Mouse (Mus musculus) gastrocnemius, postnatal 4 days (tissue): ENCODE measurements around the gene Nfkb2. TPM values are rescaled to one million over a fixed set of nuclear protein-coding genes. Genes with fewer than 3 reads are reported as not detected.
A peak's percentile ranks its signal among the peaks of the same experiment; 100 is the strongest.

ENCODE experiments used
- DNase-seq, 2 experiments: peaks; one replicate each; pipeline ENCODE4 v3.0.0; 2021 to 2022; ENCODE audit warnings: low spot score in 2 of 2, mixed read lengths in 2 of 2
- total RNA-seq, 2 experiments: library from RNA; stranded (reverse); gene quantifications; 2 replicates each; pipeline ENCODE4 v1.2.3; 2021

Gene Nfkb2
- total RNA-seq, 2 experiments from 2014 or later = 19.0 to 20.2 TPM

- DNase-seq = no peak
Measured at GRCm38 (mm10) chr19:46322144-46322995, 18.2 kb downstream of the Nfkb2 start.

DNA sequence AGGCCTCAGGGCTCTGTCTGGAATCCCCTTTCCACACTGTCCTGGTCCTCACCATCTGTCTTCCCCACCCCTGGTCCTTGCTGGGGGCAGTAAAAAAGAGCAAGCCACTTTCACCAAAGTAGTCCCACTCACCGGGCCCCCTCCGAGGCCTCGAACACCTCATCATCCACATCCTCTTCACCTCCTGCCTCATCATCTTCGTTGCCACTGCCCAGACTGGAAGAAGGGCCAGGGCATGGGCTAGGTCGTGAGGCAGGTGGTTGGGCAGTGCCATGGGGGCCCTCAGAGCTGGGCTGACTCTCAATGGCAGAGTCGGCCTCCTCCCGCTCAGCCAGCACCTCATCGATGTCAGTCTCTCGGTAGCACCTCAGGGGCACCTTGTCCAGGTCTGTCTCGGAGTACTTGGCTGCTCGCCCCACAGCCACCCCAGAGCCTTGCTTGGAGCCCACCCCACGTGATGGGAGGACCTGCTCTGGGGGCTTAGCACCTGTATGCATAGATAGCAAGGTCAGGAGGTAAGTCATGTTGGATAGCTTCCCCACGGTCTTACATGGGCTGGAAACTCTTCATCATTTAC is 19.0 kb downstream of the Nfkb2 start:
- DNase-seq = no peak

- DNase-seq = no peak
Measured at GRCm38 (mm10) chr19:46323716-46324115, 19.6 kb downstream of the Nfkb2 start.

DNA sequence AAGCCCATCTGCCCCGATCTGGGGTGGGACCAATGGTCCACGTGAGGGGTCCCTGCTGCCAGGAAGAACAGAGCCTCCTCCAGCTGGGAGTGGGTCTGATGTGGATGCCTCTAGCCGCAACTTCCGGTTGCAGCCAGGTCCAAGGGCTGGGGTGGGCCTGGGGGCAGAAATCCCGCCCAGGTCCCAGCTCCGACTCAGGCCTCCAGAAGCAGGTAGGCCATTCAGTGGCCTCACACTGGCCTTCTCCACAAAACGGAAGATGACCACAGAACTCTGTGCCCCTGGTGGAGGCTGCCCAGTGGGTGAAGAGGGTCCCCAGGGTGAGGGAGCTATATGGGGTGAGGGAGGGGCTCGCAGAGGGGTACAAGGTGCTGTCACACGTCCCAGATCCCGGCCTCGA is 20.2 kb downstream of the Nfkb2 start:
- DNase-seq = no peak

GRCm38 (mm10) chr19:46324918-46325317 is 20.8 kb downstream of the Nfkb2 start:
- no peak for DNase-seq

GRCm38 (mm10) chr19:46326019-46326755 is 22.1 kb downstream of the Nfkb2 start:
- no peak for DNase-seq

DNA sequence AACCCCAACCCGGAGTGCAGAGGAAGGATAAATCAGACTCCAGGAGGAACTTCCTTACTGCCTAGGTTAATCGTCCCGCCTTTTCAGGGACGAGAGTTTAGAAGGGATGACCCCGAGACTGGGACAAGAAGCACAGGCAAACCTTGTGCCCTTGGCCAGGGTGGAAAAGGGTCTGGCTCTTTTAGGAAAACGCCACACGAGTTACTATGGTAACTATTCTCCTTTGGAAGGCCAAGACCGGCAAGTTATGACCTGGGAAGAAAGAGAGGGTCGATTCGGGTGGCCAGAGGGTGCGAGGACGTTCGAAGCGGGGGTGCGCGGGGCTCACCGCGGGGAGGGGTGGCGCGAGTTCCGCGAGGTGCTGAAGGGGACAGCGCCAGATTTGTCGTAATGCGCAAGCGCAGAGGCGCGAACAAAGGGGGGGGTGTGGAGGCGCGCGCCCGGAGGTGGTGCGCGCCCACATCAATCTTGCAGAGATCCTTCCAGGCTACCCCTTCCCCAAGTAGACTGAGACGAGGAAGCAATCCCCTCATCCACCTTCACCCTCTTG is 22.7 kb downstream of the Nfkb2 start, which contains the start of gene Psd:
TSS of gene Psd (minus strand) at position 401 of the 550 bp plus-strand sequence.
- DNase-seq = no peak

DNA sequence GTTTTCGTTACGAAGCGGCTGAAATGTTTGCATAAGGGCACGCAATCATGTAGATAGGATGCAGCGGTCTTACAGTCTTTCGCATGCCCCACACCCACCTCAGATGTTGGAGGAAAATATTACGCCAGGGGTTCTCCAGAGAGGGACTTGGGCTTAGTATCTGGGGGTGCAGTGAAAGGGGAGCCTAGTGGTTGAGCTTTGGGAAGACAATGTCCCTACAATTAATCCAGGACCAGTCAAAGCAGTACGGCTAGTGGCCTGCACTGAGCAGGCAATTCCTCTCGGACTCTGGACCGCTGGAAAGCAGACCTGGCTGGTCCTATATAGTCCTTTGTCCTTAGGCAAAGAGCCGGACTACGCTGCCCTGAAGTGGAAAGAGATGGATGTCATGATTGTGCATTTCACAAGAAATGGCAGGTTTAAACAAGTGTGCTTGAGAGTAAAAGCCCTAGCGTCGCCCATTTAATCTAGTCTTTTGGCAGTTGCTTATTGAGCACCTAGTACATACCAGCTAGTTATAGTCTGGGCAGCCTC is 23.5 kb downstream of the Nfkb2 start:
- no peak for DNase-seq

DNA sequence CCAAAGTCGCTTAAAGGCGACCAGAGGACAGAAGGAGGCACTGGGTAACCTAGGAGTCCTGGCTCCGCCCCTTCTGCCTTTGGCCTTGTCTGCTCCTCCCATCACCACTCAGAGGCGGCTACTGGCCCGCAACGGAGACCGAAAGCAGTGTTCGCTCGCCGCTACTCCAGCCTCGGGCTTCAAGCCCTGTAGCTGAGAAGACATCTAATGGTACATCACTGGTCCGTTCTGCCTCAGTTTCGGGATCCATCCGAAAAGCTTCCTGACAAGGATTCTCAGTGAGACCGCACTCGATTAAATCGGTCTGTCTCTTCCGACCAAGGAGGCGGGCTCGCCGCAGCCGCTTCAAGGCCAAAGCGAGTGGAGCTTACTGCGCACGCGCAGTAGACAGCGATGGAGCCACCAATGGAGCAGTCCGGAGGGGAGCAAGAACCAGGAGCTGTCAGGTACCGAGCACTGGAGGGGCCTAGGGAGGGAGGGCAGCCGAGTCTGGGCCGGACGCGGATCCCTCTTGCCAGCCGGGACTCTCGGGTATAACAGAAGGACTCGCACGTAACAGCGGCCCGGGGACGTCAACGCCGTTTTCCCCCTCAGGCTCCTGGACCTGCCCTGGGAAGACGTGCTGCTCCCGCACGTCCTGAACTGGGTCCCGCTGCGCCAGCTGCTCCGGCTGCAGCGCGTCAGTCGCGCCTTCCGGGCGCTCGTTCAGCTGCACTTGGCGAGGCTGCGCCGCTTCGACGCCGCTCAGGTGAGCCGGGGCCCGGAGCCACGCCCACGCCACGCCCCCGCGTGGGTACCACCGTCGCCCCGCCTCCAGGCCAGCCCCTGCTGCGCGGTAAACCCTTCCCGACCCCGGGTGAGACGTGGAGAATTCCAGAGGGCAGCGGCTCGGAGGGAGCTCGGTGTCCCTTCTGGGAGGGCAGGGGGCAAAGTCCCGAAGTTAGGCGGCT is 24.2 kb downstream of the Nfkb2 start, which contains the start of gene Fbxl15:
TSS of gene Fbxl15 (plus strand) at position 104 of the 950 bp plus-strand sequence.
- peak; percentile 86 to 93 for DNase-seq

GRCm38 (mm10) chr19:46329031-46329641 is 25.0 kb downstream of the Nfkb2 start:
- peak in 1 of 2 experiments; percentile 13 for DNase-seq

DNA sequence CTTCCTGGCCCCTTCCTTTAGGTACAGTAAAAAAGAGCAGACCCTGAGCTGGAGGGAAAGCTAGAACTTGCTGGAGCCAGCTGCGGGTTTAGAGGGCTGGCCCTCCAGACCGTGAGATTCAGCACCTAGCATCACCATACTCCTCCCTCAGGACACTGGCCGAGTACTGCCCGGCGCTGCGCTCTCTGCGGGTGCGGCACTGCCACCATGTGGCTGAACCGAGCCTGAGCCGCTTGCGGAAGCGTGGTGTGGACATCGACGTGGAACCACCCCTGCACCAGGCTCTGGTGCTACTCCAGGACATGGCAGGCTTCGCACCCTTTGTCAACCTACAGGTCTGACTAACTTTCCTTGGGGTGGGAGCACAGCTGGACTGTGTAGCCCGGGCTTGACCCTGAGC is 25.8 kb downstream of the Nfkb2 start:
- peak; percentile 74 to 82 for DNase-seq

- peak in 1 of 2 experiments; percentile 8 for DNase-seq
Measured at GRCm38 (mm10) chr19:46330696-46331095, 26.6 kb downstream of the Nfkb2 start.

GRCm38 (mm10) chr19:46331326-46331725 is 27.2 kb downstream of the Nfkb2 start:
- DNase-seq = peak in 1 of 2 experiments; percentile 7

GRCm38 (mm10) chr19:46331936-46332335 is 27.8 kb downstream of the Nfkb2 start:
- DNase-seq = peak in 1 of 2 experiments; percentile 8

DNA sequence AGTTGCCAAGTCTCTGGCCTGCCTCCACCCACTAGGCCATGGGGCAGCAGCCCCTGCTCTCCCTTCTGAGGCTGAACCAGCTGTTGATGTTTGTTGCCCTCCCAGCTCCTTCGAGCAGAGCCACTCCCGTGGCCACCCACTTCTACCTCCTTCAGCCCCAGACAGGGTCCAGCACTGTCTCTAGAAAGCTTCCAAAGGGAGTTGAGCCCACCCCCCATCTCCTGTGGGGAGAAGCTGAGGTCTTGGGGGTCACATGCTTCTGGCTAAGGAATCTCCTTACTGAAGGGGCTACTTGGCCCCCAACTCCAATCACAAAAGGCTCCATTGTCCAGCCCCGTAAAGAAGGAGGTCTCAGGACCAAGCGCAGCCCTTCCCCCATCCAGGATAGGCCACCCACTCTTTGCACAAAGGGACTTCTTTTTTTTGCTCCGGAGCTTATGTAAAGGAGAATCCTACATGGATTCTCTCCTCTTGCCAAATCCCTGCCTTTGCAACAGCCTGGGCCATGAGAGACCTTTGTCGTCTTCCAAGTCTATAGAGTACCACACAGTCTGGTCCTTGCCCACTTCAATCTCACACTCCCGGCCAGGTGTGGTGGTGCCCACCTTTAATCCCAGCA is 28.7 kb downstream of the Nfkb2 start:
- DNase-seq = peak in 1 of 2 experiments; percentile 6

DNA sequence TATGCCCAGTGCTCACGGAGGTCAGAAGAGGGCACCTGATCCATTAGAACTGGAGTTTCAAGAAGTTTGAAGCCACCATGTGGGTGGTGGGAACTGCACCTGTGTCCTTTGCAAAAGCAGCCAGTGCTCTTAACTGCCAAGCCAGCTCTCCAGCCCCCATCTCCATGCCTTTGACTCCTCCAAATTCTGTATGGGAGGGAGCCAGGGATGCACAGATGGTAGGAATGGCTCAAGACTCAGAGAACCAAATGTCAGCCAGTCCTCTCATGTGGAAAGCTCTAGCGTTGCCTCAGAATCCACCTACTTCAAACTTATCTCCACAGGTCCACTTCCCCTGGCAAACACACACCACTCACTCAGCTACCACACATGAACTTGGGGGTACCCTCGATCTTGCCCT is 29.8 kb downstream of the Nfkb2 start:
- no peak for DNase-seq

DNA sequence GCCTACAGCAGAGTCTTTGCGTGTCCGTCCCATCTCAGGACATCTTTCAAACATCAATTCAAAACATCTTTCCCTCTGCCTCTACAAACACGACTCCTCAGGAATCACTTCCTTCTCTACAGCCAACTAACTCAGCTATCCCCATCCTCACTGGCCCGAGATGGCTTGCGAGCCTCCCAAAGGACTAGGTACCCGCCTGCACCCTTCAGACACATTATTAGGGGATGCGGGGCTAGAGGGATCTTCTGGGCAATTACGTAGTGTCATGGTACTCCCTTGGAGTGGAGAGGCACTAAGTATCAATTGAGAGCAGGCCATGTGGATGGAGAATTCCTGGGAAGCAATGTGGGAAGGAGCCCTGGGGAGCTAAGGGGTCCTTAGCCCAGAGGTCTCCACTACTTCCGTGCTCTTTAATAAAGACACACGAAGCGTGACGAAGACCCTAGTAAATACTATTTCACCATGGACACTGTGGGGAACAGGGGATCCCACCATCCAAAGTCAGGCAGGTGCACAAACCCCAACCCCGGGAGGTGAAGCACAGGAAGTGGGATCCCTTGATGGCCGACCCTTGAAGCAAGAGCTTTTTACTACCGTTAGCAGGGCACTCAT is 33.7 kb downstream of the Nfkb2 start:
- DNase-seq = no peak

DNA sequence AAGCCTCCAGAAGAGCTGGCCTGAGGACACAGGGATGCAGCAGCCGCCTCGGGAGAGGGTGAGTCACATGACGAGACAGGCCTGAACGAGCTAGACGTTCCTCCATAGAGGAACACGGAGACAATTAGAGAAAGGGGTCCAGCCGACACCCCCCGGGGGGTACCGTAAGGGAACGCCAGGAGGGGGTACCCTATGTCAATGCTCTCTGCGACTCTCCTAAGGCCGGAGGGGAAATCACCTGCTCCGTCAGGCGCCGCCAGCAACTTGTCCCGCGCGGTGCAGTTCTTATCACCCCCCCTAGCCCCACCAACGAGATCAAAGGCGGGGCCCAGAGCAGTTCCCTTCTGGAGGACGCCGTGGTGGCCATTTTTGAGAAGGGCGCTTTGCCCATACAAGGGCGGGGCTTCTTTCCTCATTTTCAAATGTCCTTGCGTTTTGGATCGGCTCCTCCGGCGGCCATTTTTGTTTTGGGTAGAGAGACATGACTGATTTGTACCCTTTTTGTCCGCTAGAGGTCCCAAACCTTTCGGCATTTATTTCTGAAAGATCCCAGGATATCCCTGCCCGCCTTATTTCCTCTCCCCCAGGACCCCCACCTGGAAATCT is 34.3 kb downstream of the Nfkb2 start, which contains the start of gene Cuedc2:
TSS of gene Cuedc2 (minus strand) at position 372 of the 606 bp plus-strand sequence.
- peak; percentile 87 to 94 for DNase-seq
